Mouse (Mus musculus): ENCODE measurements at regions not wholly inside any gene's neighbourhood (a gene's known extent, or its start where the extent isn't known, plus 50 kb on each side); places are given as distances from the start of the nearest gene placed in this dataset.

- no peak overlapping the region for H3K4me3 ChIP-seq (ENCODE audit: low read length)
- no peak for ATAC-seq
- no peak overlapping the region for H3K9ac ChIP-seq (ENCODE audit: low read depth, low read length)
- no peak overlapping the region for H3K27ac ChIP-seq (ENCODE audit: low read depth, low read length)
- H3K9me3 ChIP-seq (ENCODE audit: control insufficient read depth, low read length), result no peaks in the 10 kb centered on the region
- no peaks in the 10 kb centered on the region for H3K27me3 ChIP-seq (replicated peaks; ENCODE audit: control insufficient read depth, insufficient read depth, low read length)
- H3K4me2 ChIP-seq (ENCODE audit: low read length), result no peak overlapping the region
- 86% methylated on average over 14 of the region's 14 CpGs for WGBS
- no peaks in the 10 kb centered on the region for H3K36me3 ChIP-seq (ENCODE audit: control insufficient read depth, insufficient read depth, low read length)
- H3K4me1 ChIP-seq (ENCODE audit: control insufficient read depth, insufficient read depth, low read depth, low read length), result no peaks in the 10 kb centered on the region
Measured at GRCm38 (mm10) chr2:128499575-128500184, 91.3 kb upstream of the Spdye4c start.

- Histone ChIP-seq H3K27ac (ENCODE audit: low read depth, low read length) (no peak overlapping the region), H3K36me3 (ENCODE audit: control insufficient read depth, insufficient read depth, low read length) (no peaks in the 10 kb centered on the region), H3K9ac (ENCODE audit: low read depth, low read length) (no peak overlapping the region), H3K4me1 (ENCODE audit: control insufficient read depth, insufficient read depth, low read depth, low read length) (no peaks in the 10 kb centered on the region), H3K4me2 (ENCODE audit: low read length) (no peak overlapping the region), H3K27me3 (replicated peaks; ENCODE audit: control insufficient read depth, insufficient read depth, low read length) (no peaks in the 10 kb centered on the region), H3K9me3 (ENCODE audit: control insufficient read depth, low read length) (no peaks in the 10 kb centered on the region), H3K4me3 (ENCODE audit: low read length) (no peak overlapping the region)
- 81% methylated on average over 4 of the region's 4 CpGs for WGBS
- no peak for ATAC-seq
Measured at GRCm38 (mm10) chr2:128502676-128503075, 88.3 kb upstream of the Spdye4c start.

- Histone ChIP-seq H3K36me3 (ENCODE audit: control insufficient read depth, insufficient read depth, low read length) (no peaks in the 10 kb centered on the region), H3K4me2 (ENCODE audit: low read length) (no peak overlapping the region), H3K9ac (ENCODE audit: low read depth, low read length) (no peak overlapping the region), H3K9me3 (ENCODE audit: control insufficient read depth, low read length) (no peaks in the 10 kb centered on the region), H3K4me3 (ENCODE audit: low read length) (no peak overlapping the region), H3K4me1 (ENCODE audit: control insufficient read depth, insufficient read depth, low read depth, low read length) (no peaks in the 10 kb centered on the region), H3K27me3 (replicated peaks; ENCODE audit: control insufficient read depth, insufficient read depth, low read length) (no peaks in the 10 kb centered on the region), H3K27ac (ENCODE audit: low read depth, low read length) (no peak overlapping the region)
- WGBS, result 88% methylated on average over 2 of the region's 2 CpGs
- ATAC-seq, result no peak
Measured at GRCm38 (mm10) chr2:128503136-128503935, 87.7 kb upstream of the Spdye4c start.

- H3K4me3 ChIP-seq (ENCODE audit: low read length), result no peak overlapping the region
- peak overlapping the region; percentile 45 for H3K27ac ChIP-seq (ENCODE audit: low read depth, low read length)
- peak; percentile 67; the same call in 1 of the 2 replicates for ATAC-seq
- H3K36me3 ChIP-seq (ENCODE audit: control insufficient read depth, insufficient read depth, low read length), result no peaks in the 10 kb centered on the region
- WGBS, result 54% methylated on average over 11 of the region's 11 CpGs
- no peaks in the 10 kb centered on the region for H3K9me3 ChIP-seq (ENCODE audit: control insufficient read depth, low read length)
- no peak overlapping the region for H3K9ac ChIP-seq (ENCODE audit: low read depth, low read length)
- no peaks in the 10 kb centered on the region for H3K27me3 ChIP-seq (replicated peaks; ENCODE audit: control insufficient read depth, insufficient read depth, low read length)
- H3K4me1 ChIP-seq (ENCODE audit: control insufficient read depth, insufficient read depth, low read depth, low read length), result no peaks in the 10 kb centered on the region
- H3K4me2 ChIP-seq (ENCODE audit: low read length), result peak overlapping the region; percentile 18; the same call in 1 of the 2 replicates
Measured at GRCm38 (mm10) chr2:128507591-128508243, 83.3 kb upstream of the Spdye4c start.

- peak overlapping the region; percentile 45 for H3K27ac ChIP-seq (ENCODE audit: low read depth, low read length)
- WGBS, result 64% methylated on average over 2 of the region's 2 CpGs
- no peaks in the 10 kb centered on the region for H3K27me3 ChIP-seq (replicated peaks; ENCODE audit: control insufficient read depth, insufficient read depth, low read length)
- H3K4me3 ChIP-seq (ENCODE audit: low read length), result no peak overlapping the region
- H3K4me2 ChIP-seq (ENCODE audit: low read length), result no peak overlapping the region
- no peak overlapping the region for H3K9ac ChIP-seq (ENCODE audit: low read depth, low read length)
- no peaks in the 10 kb centered on the region for H3K4me1 ChIP-seq (ENCODE audit: control insufficient read depth, insufficient read depth, low read depth, low read length)
- no peaks in the 10 kb centered on the region for H3K9me3 ChIP-seq (ENCODE audit: control insufficient read depth, low read length)
- H3K36me3 ChIP-seq (ENCODE audit: control insufficient read depth, insufficient read depth, low read length), result no peaks in the 10 kb centered on the region
- ATAC-seq, result peak; percentile 52; the same call in 1 of the 2 replicates
Measured at GRCm38 (mm10) chr2:128508244-128508605, 82.8 kb upstream of the Spdye4c start.

GRCm38 (mm10) chr2:128511291-128511690, 79.7 kb upstream of the Spdye4c start:
- no peak overlapping the region for H3K27ac ChIP-seq (ENCODE audit: low read depth, low read length)
- H3K9me3 ChIP-seq (ENCODE audit: control insufficient read depth, low read length), result no peaks in the 10 kb centered on the region
- H3K27me3 ChIP-seq (replicated peaks; ENCODE audit: control insufficient read depth, insufficient read depth, low read length), result no peaks in the 10 kb centered on the region
- no peak overlapping the region for H3K9ac ChIP-seq (ENCODE audit: low read depth, low read length)
- WGBS, result 72% methylated on average over 6 of the region's 6 CpGs
- no peak overlapping the region for H3K4me2 ChIP-seq (ENCODE audit: low read length)
- ATAC-seq, result no peak
- H3K36me3 ChIP-seq (ENCODE audit: control insufficient read depth, insufficient read depth, low read length), result no peaks in the 10 kb centered on the region
- H3K4me3 ChIP-seq (ENCODE audit: low read length), result no peak overlapping the region
- no peaks in the 10 kb centered on the region for H3K4me1 ChIP-seq (ENCODE audit: control insufficient read depth, insufficient read depth, low read depth, low read length)

- H3K4me1 ChIP-seq (ENCODE audit: control insufficient read depth, insufficient read depth, low read depth, low read length), result no peaks in the 10 kb centered on the region
- 73% methylated on average over 6 of the region's 6 CpGs for WGBS
- H3K27ac ChIP-seq (ENCODE audit: low read depth, low read length), result no peak overlapping the region
- no peaks in the 10 kb centered on the region for H3K36me3 ChIP-seq (ENCODE audit: control insufficient read depth, insufficient read depth, low read length)
- no peak overlapping the region for H3K4me3 ChIP-seq (ENCODE audit: low read length)
- ATAC-seq, result no peak
- H3K4me2 ChIP-seq (ENCODE audit: low read length), result no peak overlapping the region
- H3K9ac ChIP-seq (ENCODE audit: low read depth, low read length), result no peak overlapping the region
- no peaks in the 10 kb centered on the region for H3K9me3 ChIP-seq (ENCODE audit: control insufficient read depth, low read length)
- no peaks in the 10 kb centered on the region for H3K27me3 ChIP-seq (replicated peaks; ENCODE audit: control insufficient read depth, insufficient read depth, low read length)
Measured at GRCm38 (mm10) chr2:128512852-128513251, 78.2 kb upstream of the Spdye4c start.

- no peak overlapping the region for H3K4me3 ChIP-seq (ENCODE audit: low read length)
- H3K36me3 ChIP-seq (ENCODE audit: control insufficient read depth, insufficient read depth, low read length), result no peaks in the 10 kb centered on the region
- no peaks in the 10 kb centered on the region for H3K9me3 ChIP-seq (ENCODE audit: control insufficient read depth, low read length)
- H3K27me3 ChIP-seq (replicated peaks; ENCODE audit: control insufficient read depth, insufficient read depth, low read length), result no peaks in the 10 kb centered on the region
- no peak overlapping the region for H3K4me2 ChIP-seq (ENCODE audit: low read length)
- no peak overlapping the region for H3K27ac ChIP-seq (ENCODE audit: low read depth, low read length)
- H3K4me1 ChIP-seq (ENCODE audit: control insufficient read depth, insufficient read depth, low read depth, low read length), result no peaks in the 10 kb centered on the region
- no peak overlapping the region for H3K9ac ChIP-seq (ENCODE audit: low read depth, low read length)
- 82% methylated on average over 17 of the region's 17 CpGs for WGBS
- ATAC-seq, result no peak
Measured at GRCm38 (mm10) chr2:128514463-128515290, 76.3 kb upstream of the Spdye4c start.
